Mouse (Mus musculus): ENCODE results near the gene Srgap3.

DNA sequence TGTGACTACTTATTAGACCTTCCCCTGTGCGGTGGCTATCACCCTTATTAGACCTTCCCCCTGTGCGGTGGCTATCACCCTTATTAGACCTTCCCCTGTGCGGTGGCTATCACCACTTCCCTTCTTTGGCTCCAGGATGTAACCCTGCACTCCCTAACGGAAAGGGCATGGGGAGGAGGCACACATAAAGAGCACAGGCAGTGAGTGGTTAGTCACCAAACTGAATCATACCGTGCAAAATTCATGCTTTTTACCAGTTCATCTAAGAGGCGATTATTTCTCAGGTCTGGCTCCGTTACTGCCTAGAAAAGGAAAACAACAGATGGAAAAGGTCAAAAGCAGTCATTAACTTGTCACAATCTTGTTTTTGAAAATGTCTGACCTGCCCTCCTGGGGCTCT, 260.6 kb downstream of the Srgap3 start:
- TF ChIP-seq CTCF (IDR thresholded peaks at IDR 0.05; ENCODE audit: insufficient read depth, low read length) (no peak), POLR2A (IDR thresholded peaks at IDR 0.05; ENCODE audit: borderline replicate concordance, extremely low read depth, low read depth, low read length) (no peak)
